Mouse (Mus musculus): Measurements from ENCODE around the gene Cdc42ep4.

Cdc42ep4 gene

GRCm38 (mm10) chr11:113722405-113723090, 29.1 kb downstream of the Cdc42ep4 start:
- DNase-seq (ENCODE audit: low spot score), result no peak

DNA sequence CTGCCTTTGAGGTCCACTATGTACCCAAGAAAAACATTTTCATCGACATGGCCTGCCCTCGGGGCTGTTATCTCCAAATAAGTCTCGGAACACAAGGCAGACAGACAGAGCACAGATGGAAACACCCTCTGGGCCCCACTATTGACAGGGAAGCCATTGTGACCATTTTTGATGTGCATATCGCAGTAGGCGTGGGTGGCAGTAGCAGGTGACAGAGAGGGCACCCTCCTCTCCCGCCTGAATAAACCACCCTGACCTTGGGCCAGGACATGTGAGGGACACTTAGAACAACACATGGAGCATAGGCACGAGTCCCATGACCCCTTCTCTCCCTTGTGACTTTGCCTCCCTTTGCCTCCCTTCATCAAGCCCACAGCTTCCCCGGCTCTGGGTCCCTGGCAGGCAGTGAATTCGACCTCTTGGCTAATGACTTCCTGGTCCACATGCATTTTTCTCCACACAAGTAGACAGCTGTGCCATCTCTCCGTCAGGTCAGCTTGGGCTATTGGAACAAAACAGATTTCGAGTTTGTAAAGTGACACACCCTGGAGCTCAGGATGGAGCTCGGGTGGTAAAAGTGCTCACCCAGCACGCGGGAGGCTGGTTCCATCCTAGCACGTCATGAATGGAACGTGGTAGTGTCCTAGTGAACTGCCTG, 33.8 kb downstream of the Cdc42ep4 start:
- no peak for DNase-seq (ENCODE audit: low spot score)

- DNase-seq (ENCODE audit: low spot score), result no peak
These were observed 35.5 kb downstream of the Cdc42ep4 start for GRCm38 (mm10) chr11:113716132-113716531.

DNA sequence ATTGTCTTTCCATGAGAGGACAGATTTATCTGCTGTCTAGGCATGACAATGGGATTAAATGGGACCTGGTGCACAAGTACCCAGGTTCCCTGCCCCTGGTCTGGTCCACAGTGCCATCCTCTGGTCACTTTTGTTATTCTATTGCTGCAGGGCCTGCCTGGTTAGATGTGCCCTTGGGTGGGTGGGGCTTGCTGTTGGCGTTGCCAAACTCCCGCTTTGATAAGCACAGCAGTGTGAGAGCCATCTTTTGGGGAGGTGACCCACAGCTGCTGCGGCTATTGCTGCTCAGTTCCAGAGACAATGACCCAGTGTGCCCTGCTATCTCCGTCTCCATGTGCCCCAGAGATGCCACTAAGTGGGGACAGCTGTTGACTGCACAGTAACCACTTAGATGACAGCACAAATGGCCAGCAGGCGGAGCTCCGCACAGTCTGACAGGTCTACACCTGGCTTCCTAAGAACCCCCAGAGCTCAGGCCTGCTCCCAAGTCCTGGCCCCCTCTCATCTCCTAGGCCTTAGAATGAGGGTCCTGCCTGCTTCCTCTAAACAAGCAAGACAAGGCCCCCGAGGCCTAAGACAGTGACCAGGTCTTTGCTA, 36.5 kb downstream of the Cdc42ep4 start:
- peak; percentile 76 for DNase-seq (ENCODE audit: low spot score)

DNA sequence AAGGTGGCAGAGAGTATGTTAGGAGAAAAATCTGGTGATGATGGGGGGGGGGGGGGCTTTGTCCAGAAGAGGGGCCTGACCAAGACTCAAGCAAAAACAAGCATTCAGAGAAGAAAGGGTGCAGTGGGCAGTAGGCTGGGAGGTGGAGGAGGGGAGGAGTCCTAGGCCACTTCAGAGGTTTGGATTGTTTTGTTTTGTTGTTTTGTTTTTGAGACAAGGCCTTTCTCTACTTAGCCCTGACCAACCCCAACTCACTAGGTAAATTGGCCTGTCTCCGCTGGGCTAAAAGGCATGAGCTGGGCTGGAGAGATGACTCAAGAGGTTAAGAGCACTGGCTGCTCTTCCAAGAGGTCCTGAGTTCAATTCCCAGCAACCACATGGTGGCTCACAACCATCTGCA, 40.6 kb downstream of the Cdc42ep4 start:
- DNase-seq (ENCODE audit: low spot score), result no peak

GRCm38 (mm10) chr11:113710257-113710777, 41.4 kb downstream of the Cdc42ep4 start:
- no peak for DNase-seq (ENCODE audit: low spot score)

GRCm38 (mm10) chr11:113709731-113710256, 41.9 kb downstream of the Cdc42ep4 start, which contains the start of gene Cpsf4l:
Gene Cpsf4l, minus strand, starts transcription at chr11:113710017.
- DNase-seq (ENCODE audit: low spot score), result no peak

DNA sequence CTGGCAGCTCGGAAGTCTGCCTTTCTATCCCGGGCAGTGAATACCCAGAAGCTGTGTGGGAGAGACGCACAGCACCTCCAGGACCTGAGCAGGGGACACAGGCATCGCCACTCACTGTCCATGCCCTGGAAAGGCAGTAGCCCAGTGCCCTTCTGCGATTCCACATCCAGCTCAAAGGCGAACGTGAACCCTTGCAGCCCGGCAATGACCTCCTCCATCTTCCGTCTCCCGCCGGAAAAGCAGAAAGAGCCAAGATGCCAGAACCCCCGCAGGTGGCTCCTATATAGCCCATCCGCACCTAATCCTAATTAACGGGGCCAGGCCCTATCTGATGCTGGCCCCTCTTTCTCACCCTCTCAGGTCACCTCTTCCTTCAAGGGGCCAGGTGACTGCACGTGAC, 42.4 kb downstream of the Cdc42ep4 start:
- no peak for DNase-seq (ENCODE audit: low spot score)

GRCm38 (mm10) chr11:113708629-113709213, 43.0 kb downstream of the Cdc42ep4 start:
- DNase-seq (ENCODE audit: low spot score), result no peak

GRCm38 (mm10) chr11:113705966-113706652, 45.6 kb downstream of the Cdc42ep4 start:
- DNase-seq (ENCODE audit: low spot score), result no peak

DNA sequence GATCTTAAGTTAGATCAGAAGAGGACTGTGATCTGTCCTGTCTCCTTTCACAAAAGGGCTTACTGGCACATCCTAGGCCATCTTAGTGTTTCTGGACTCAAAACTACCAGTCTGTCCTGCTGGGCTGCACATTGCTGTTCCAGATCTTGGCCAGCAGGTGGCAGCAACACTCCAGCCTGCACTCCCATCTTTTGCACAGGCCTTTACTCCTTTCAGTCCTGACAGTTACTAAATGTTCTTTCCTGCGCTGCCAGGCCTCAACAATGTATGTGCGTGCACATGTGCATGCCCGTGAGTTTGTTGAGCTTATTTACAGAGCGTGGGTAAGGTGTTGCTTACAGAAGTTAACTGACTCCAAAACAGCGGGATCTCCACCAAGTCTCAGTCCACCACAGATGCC, 47.9 kb downstream of the Cdc42ep4 start:
- peak; percentile 85 for DNase-seq (ENCODE audit: low spot score)

- no peak for DNase-seq (ENCODE audit: low spot score)
These were observed 52.0 kb downstream of the Cdc42ep4 start for GRCm38 (mm10) chr11:113699643-113700042.

DNA sequence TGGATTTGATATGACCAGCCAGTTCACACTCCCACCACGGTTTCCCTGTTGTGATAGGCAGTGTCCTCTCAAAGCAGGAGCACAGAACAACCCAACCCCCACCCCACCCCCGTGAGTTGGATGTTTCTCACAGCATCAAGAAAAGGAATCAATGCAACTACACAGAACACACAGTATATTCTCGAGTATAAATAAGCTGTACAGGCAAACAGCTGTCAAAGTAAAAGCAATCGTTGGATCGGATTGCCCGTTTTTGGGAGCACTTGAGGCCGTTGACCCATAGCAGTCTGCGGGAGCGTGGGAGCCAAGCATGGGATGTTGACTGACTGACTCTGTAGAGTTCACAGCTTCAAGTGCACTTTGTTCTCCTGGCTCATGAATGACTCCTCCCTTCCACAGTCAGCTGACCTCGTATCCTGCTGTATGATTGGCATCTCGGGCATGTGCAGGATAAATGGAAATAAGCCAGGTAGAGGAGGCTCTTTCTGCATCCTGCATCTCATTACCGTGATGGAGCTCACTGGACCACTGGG, 53.6 kb downstream of the Cdc42ep4 start:
- no peak for DNase-seq (ENCODE audit: low spot score)

DNA sequence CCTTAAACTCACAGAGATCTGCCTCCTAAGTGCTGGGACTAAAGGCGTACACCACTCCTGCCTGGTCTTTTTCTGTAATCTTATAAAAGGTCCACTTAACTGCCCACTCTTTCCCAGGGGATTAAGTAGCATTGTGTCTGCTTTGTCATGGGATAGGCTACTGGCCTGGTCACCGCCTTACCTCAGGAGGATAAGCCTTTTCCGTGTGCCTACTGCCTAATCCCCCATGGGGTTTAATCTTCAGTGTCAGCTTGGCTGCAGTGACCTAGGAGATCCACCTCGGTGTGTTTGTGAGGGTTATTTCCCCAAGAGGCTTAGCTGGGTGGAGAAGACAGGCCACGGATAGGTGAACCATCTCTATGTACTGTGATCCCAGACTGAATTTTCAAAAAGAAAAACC, 54.1 kb downstream of the Cdc42ep4 start:
- DNase-seq (ENCODE audit: low spot score), result no peak

- no peak for DNase-seq (ENCODE audit: low spot score)
These were observed 59.8 kb downstream of the Cdc42ep4 start for GRCm38 (mm10) chr11:113691851-113692250.

- no peak for DNase-seq (ENCODE audit: low spot score)
These were observed 60.4 kb downstream of the Cdc42ep4 start for GRCm38 (mm10) chr11:113691318-113691717.

- no peak for DNase-seq (ENCODE audit: low spot score)
These were observed 61.2 kb downstream of the Cdc42ep4 start for GRCm38 (mm10) chr11:113690506-113690905.

- DNase-seq (ENCODE audit: low spot score), result no peak
These were observed 64.7 kb downstream of the Cdc42ep4 start for GRCm38 (mm10) chr11:113687031-113687430.

GRCm38 (mm10) chr11:113684707-113685426, 66.8 kb downstream of the Cdc42ep4 start:
- DNase-seq (ENCODE audit: low spot score), result no peak

DNA sequence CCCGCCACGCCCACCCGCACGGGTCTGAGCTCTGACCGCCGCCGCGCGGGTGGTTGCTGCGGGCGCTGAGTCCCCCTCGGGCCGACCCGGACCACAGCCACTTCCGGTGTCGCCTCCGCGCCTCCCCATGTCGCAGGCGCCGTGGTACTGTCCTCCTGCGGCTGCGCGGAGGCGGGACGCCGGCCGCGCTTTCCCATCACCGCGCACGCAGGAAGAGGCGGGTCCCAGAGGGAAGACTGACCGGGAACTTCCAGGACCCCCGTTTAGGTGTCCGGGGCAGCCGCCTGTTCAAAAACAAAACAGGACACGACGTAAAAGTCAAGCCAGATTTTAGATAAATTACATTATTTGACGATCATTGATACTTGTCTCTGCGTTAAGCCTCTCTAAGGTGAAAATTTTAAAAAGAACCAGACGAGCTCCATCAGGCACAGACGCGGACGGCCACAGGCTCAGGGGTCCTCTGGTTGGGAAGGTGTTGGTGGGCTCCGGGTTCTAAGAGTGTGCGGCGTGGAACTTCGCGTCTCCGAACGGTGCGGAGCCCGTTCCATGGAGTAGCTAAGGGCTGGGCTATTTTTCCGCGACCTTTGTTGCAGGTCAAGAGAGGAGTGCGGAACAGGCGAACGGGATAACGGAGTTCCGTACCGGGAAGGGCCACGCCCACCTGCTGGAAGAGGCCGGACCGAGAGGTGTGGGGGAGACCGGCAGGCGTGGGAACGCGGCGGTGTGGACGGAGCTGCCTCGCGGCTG, 67.5 kb downstream of the Cdc42ep4 start, which contains the start of the genes Fam104a and D11Wsu47e:
Gene Fam104a (minus strand): TSS at position 199 of the 750 bp plus-strand sequence.
Gene D11Wsu47e (plus strand): TSS at position 456 of the 750 bp plus-strand sequence.
- DNase-seq (ENCODE audit: low spot score), result peak; percentile 96
